Mouse (Mus musculus): Measurements from ENCODE around the gene Trim61. TPM values are rescaled to one million over a fixed set of nuclear protein-coding genes. Genes with fewer than 3 reads are reported as not detected.
A peak's percentile ranks its signal among the peaks of the same experiment; 100 is the strongest.

The Trim61 gene
- polyA plus RNA-seq, 1 experiment from 2014 or later: not detected

GRCm38 (mm10) chr8:65056722-65057121 lies 38.4 kb upstream of the Trim61 start:
- ATAC-seq (ENCODE audit: low FRiP score, low TSS enrichment): no peak
- no peak for DNase-seq (ENCODE audit: low spot score)
- 91% methylated on average over 4 of the region's 4 CpGs for WGBS

GRCm38 (mm10) chr8:65053968-65054367 lies 35.6 kb upstream of the Trim61 start:
- H3K36me3 ChIP-seq (ENCODE audit: control insufficient read depth, insufficient read depth, low read length): no peaks in the 10 kb centered on the region
- H3K9ac ChIP-seq (ENCODE audit: low read length): no peak overlapping the region
- no peak for ATAC-seq (ENCODE audit: low FRiP score, low TSS enrichment)
- no peaks in the 10 kb centered on the region for H3K9me3 ChIP-seq (ENCODE audit: control insufficient read depth, low read length)
- no peaks in the 10 kb centered on the region for H3K27me3 ChIP-seq (ENCODE audit: control insufficient read depth, insufficient read depth, low read length)
- no peak for TF ChIP-seq CTCF (IDR thresholded peaks at IDR 0.05; ENCODE audit: low read depth)
- TF ChIP-seq EP300 (optimal IDR thresholded peaks at IDR 0.05): no peak
- no peak for DNase-seq (ENCODE audit: low spot score)
- WGBS: 49% methylated on average over 5 of the region's 5 CpGs
- no peak overlapping the region for H3K4me3 ChIP-seq (ENCODE audit: low read depth, low read length)
- no peak overlapping the region for H3K27ac ChIP-seq (replicated peaks)
- no peaks in the 10 kb centered on the region for H3K4me1 ChIP-seq (replicated peaks; ENCODE audit: control insufficient read depth, insufficient read depth)
- no peak overlapping the region for H3K4me2 ChIP-seq (replicated peaks; ENCODE audit: low read depth)

More at GRCm38 (mm10) chr8:65056722-65057121, 38.4 kb upstream of the Trim61 start:
- Histone ChIP-seq H3K27ac (replicated peaks) (no peak overlapping the region), H3K9ac (ENCODE audit: low read length) (no peak overlapping the region), H3K4me2 (replicated peaks; ENCODE audit: low read depth) (no peak overlapping the region), H3K9me3 (ENCODE audit: control insufficient read depth, low read length) (no peaks in the 10 kb centered on the region), H3K4me3 (ENCODE audit: low read depth, low read length) (no peak overlapping the region), H3K4me1 (replicated peaks; ENCODE audit: control insufficient read depth, insufficient read depth) (no peaks in the 10 kb centered on the region), H3K36me3 (ENCODE audit: control insufficient read depth, insufficient read depth, low read length) (no peaks in the 10 kb centered on the region), H3K27me3 (ENCODE audit: control insufficient read depth, insufficient read depth, low read length) (no peaks in the 10 kb centered on the region)
- TF ChIP-seq EP300 (optimal IDR thresholded peaks at IDR 0.05) (no peak), CTCF (IDR thresholded peaks at IDR 0.05; ENCODE audit: low read depth) (no peak)

GRCm38 (mm10) chr8:65053554-65053953 lies 35.2 kb upstream of the Trim61 start:
- no peak overlapping the region for H3K27ac ChIP-seq (replicated peaks)
- H3K4me3 ChIP-seq (ENCODE audit: low read depth, low read length): no peak overlapping the region
- 91% methylated on average over 3 of the region's 3 CpGs for WGBS
- H3K36me3 ChIP-seq (ENCODE audit: control insufficient read depth, insufficient read depth, low read length): no peaks in the 10 kb centered on the region
- H3K9me3 ChIP-seq (ENCODE audit: control insufficient read depth, low read length): no peaks in the 10 kb centered on the region
- DNase-seq (ENCODE audit: low spot score) (no peak), ATAC-seq (ENCODE audit: low FRiP score, low TSS enrichment) (no peak)
- TF ChIP-seq CTCF (IDR thresholded peaks at IDR 0.05; ENCODE audit: low read depth) (no peak), EP300 (optimal IDR thresholded peaks at IDR 0.05) (no peak)
- H3K4me1 ChIP-seq (replicated peaks; ENCODE audit: control insufficient read depth, insufficient read depth): no peaks in the 10 kb centered on the region
- no peak overlapping the region for H3K4me2 ChIP-seq (replicated peaks; ENCODE audit: low read depth)
- no peaks in the 10 kb centered on the region for H3K27me3 ChIP-seq (ENCODE audit: control insufficient read depth, insufficient read depth, low read length)
- no peak overlapping the region for H3K9ac ChIP-seq (ENCODE audit: low read length)

- Histone ChIP-seq H3K27ac (replicated peaks) (no peak overlapping the region), H3K9me3 (ENCODE audit: control insufficient read depth, low read length) (no peaks in the 10 kb centered on the region), H3K4me3 (ENCODE audit: low read depth, low read length) (no peak overlapping the region), H3K27me3 (ENCODE audit: control insufficient read depth, insufficient read depth, low read length) (no peaks in the 10 kb centered on the region), H3K4me2 (replicated peaks; ENCODE audit: low read depth) (no peak overlapping the region), H3K4me1 (replicated peaks; ENCODE audit: control insufficient read depth, insufficient read depth) (no peaks in the 10 kb centered on the region), H3K9ac (ENCODE audit: low read length) (no peak overlapping the region), H3K36me3 (ENCODE audit: control insufficient read depth, insufficient read depth, low read length) (no peaks in the 10 kb centered on the region)
- WGBS: 82% methylated on average over 4 of the region's 4 CpGs
- DNase-seq (ENCODE audit: low spot score) (no peak), ATAC-seq (ENCODE audit: low FRiP score, low TSS enrichment) (no peak)
- TF ChIP-seq CTCF (IDR thresholded peaks at IDR 0.05; ENCODE audit: low read depth) (no peak), EP300 (optimal IDR thresholded peaks at IDR 0.05) (no peak)
These were observed 29.5 kb upstream of the Trim61 start for GRCm38 (mm10) chr8:65047801-65048200.

- H3K4me2 ChIP-seq (replicated peaks; ENCODE audit: low read depth): no peak overlapping the region
- TF ChIP-seq EP300 (optimal IDR thresholded peaks at IDR 0.05) (no peak), CTCF (IDR thresholded peaks at IDR 0.05; ENCODE audit: low read depth) (no peak)
- H3K36me3 ChIP-seq (ENCODE audit: control insufficient read depth, insufficient read depth, low read length): no peaks in the 10 kb centered on the region
- WGBS: 86% methylated on average over 4 of the region's 4 CpGs
- no peak for DNase-seq (ENCODE audit: low spot score)
- H3K27ac ChIP-seq (replicated peaks): no peak overlapping the region
- no peaks in the 10 kb centered on the region for H3K4me1 ChIP-seq (replicated peaks; ENCODE audit: control insufficient read depth, insufficient read depth)
- H3K9me3 ChIP-seq (ENCODE audit: control insufficient read depth, low read length): no peaks in the 10 kb centered on the region
- no peak for ATAC-seq (ENCODE audit: low FRiP score, low TSS enrichment)
- H3K27me3 ChIP-seq (ENCODE audit: control insufficient read depth, insufficient read depth, low read length): no peaks in the 10 kb centered on the region
- H3K4me3 ChIP-seq (ENCODE audit: low read depth, low read length): no peak overlapping the region
- H3K9ac ChIP-seq (ENCODE audit: low read length): no peak overlapping the region
These were observed 28.9 kb upstream of the Trim61 start for GRCm38 (mm10) chr8:65047193-65047592.

- no peak for TF ChIP-seq EP300 (optimal IDR thresholded peaks at IDR 0.05)
- TF ChIP-seq CTCF (IDR thresholded peaks at IDR 0.05; ENCODE audit: low read depth): no peak
- peak; percentile 78 for ATAC-seq (ENCODE audit: low FRiP score, low TSS enrichment)
- Histone ChIP-seq H3K9ac (ENCODE audit: low read length) (no peak overlapping the region), H3K27ac (replicated peaks) (no peak overlapping the region), H3K36me3 (ENCODE audit: control insufficient read depth, insufficient read depth, low read length) (no peaks in the 10 kb centered on the region), H3K4me2 (replicated peaks; ENCODE audit: low read depth) (peak overlapping the region; percentile 12; the same call in 1 of the 2 replicates), H3K9me3 (ENCODE audit: control insufficient read depth, low read length) (no peaks in the 10 kb centered on the region), H3K27me3 (ENCODE audit: control insufficient read depth, insufficient read depth, low read length) (no peaks in the 10 kb centered on the region), H3K4me3 (ENCODE audit: low read depth, low read length) (no peak overlapping the region), H3K4me1 (replicated peaks; ENCODE audit: control insufficient read depth, insufficient read depth) (no peaks in the 10 kb centered on the region)
- peak; percentile 45 for DNase-seq (ENCODE audit: low spot score)
- WGBS: 34% methylated on average over 5 of the region's 5 CpGs
These were observed 28.2 kb upstream of the Trim61 start for GRCm38 (mm10) chr8:65046565-65046964.

Data from stomach, postnatal 0 days (tissue).